Mouse (Mus musculus) C2C12 (cell line): Measurements from ENCODE around the gene Stx11. TPM values are rescaled to one million over a fixed set of nuclear protein-coding genes. Genes with fewer than 3 reads are reported as not detected.

Source experiments
- H3K27me3 ChIP-seq: one replicate; pipeline ENCODE4 v1.6.1; 2011; ENCODE audit not compliant: control insufficient read depth, insufficient read depth, insufficient read length
- H3K36me3 ChIP-seq: one replicate; pipeline ENCODE4 v1.6.1; 2011; ENCODE audit not compliant: control insufficient read depth, insufficient read depth
- H3K4me3 ChIP-seq: one replicate; pipeline ENCODE4 v1.5.1; 2011; ENCODE audit warnings: mild to moderate bottlenecking, control low read depth; ENCODE audit not compliant: poor library complexity, insufficient read depth, severe bottlenecking
- H3K79me2 ChIP-seq: one replicate; pipeline ENCODE4 v1.6.1; 2011; ENCODE audit not compliant: control insufficient read depth, insufficient read depth
- H3K79me3 ChIP-seq: one replicate; pipeline ENCODE4 v1.6.1; 2011; ENCODE audit warnings: low read depth, control low read depth
- H3ac ChIP-seq: one replicate; pipeline ENCODE3; 2011; ENCODE audit warnings: low read depth; ENCODE audit not compliant: control insufficient read depth, insufficient read length
- CEBPB ChIP-seq: IDR thresholded peaks from one replicate; pipeline ENCODE4 v1.6.1; 2011; ENCODE audit warnings: low read depth, mild to moderate bottlenecking, control low read depth, moderate library complexity
- CTCF ChIP-seq: IDR thresholded peaks from one replicate; pipeline ENCODE4 v1.5.1; 2011; ENCODE audit not compliant: control insufficient read depth, insufficient read depth, insufficient read length
- FOSL1 ChIP-seq: IDR thresholded peaks from one replicate; pipeline ENCODE4 v1.8.0; 2011; ENCODE audit warnings: mild to moderate bottlenecking, low read length; ENCODE audit not compliant: poor library complexity, insufficient read depth, severe bottlenecking
- MAX ChIP-seq: IDR thresholded peaks from one replicate; pipeline ENCODE4 v1.6.1; 2011; ENCODE audit warnings: mild to moderate bottlenecking, control low read depth
- MYOD1 ChIP-seq: IDR thresholded peaks from one replicate; pipeline ENCODE4 v1.6.1; 2011; ENCODE audit warnings: low read depth; ENCODE audit not compliant: control insufficient read depth, insufficient read length
- MYOG ChIP-seq: IDR thresholded peaks from one replicate; pipeline ENCODE4 v1.6.1; 2011; ENCODE audit not compliant: control insufficient read depth, insufficient read length; ENCODE audit errors: extremely low read depth
- USF1 ChIP-seq: IDR thresholded peaks from one replicate; pipeline ENCODE4 v1.6.1; 2011; ENCODE audit warnings: low read depth, mild to moderate bottlenecking, control low read depth, moderate library complexity
- polyA plus RNA-seq: library from polyadenylated mRNA; unstranded; fragments of >200 nt; fragmentation: generic; extraction: Trizol; gene quantifications from one replicate; pipeline ENCODE4 v1.2.1, GENCODE M21; 2012; ENCODE audit warnings: missing spikeins

Gene Stx11
- polyA plus RNA-seq, 1 experiment: 2.5 TPM

DNA sequence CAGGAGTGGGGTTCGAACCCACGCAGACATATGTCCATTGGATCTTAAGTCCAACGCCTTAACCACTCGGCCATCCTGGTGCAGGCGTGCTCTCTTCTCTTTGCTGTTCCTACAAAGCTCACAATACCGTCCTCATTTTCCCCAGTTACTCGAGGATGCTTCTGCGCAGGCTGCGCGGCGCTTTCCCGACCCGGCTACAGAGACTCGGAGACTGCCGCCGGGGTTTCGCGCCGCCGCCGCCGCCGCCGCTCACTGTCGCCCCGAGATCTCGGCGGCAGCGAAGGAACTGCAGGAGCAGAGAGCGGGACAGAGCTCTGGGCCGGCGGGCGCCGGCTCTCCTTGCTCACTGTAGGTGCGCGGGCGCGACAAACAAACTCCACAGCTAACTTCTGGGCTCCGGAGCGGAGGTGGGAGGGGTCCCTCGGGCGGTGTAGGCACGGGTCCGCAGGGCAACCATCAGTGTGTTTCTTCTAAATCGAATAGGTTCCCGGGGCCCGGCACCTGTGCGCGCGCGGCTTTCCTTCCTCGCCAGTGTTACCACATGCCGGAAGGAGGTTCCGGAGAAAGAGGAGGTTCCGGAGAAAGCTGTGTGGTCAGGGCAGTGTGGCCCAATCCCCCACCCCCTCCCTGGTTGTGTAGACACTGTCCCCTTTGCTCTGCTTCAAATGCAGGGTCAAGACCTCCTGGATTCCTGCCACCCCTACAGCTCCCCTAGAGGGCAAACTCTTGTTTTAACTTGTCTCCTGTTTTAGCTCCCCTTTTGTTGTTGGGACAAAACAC lies 41.3 kb downstream of the Stx11 start:
- Histone ChIP-seq H3K79me3 (no peaks in the 10 kb centered on the region), H3K36me3 (no peaks in the 10 kb centered on the region), H3K79me2 (no peaks in the 10 kb centered on the region), H3ac (peak overlapping the region; percentile 84), H3K4me3 (peak overlapping the region; percentile 53), H3K27me3 (no peaks in the 10 kb centered on the region)
- no peak for TF ChIP-seq CEBPB
- TF ChIP-seq MAX: peak; percentile 24

DNA sequence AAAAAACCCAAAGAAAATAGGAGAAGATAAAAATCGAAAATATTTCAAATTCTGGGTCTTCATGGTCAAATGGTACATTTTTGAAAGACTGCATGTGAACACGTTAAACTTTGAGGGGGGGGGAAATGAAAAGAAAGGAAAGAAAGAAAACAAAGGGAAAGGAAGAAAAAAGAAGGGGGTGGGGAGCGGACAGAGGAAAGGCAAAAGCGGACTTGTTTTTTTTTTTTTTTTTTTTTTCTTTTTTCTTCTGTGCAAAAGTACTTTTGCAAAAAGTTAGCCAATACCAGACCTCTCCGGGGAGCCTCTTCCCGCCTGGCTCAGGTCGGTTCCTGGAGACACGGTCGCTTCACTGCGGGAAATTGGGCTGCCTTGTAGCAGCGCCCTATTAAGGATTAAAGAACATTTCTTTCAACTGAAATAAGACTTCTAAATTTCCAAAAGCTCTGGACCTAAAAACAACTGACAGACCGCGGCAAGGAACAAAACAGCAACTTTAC lies 42.0 kb downstream of the Stx11 start:
- peak overlapping the region; percentile 53 for H3K4me3 ChIP-seq
- H3K36me3 ChIP-seq: no peaks in the 10 kb centered on the region
- H3K79me2 ChIP-seq: no peaks in the 10 kb centered on the region
- no peak overlapping the region for H3ac ChIP-seq
- H3K79me3 ChIP-seq: no peaks in the 10 kb centered on the region
- TF ChIP-seq CEBPB: no peak
- no peaks in the 10 kb centered on the region for H3K27me3 ChIP-seq

DNA sequence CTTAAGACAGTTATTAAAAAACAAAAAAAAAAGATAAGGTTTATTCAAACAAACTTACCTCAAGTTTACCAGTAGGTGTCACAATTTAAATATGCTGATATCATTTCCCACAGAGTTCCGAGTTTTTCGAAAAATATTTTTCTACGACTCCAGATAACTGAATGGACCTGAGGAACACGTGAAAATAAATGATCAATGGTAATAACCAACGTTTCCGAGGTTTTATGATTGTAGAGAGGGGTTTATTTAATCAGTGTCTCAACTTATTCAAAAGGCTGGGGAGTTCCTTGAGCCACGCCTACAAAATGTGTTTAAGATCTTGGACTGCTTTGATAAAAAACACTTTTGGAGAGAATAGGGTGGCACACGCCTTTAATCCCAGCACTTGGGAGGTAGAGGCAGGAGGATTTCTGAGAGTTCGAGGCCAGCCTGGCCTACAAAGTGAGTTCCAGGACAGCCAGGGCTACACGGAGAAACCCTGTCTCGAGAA lies 42.5 kb downstream of the Stx11 start:
- peak overlapping the region; percentile 53 for H3K4me3 ChIP-seq
- H3ac ChIP-seq: no peak overlapping the region
- no peaks in the 10 kb centered on the region for H3K36me3 ChIP-seq
- TF ChIP-seq FOSL1: no peak
- no peak for TF ChIP-seq MYOG
- TF ChIP-seq MYOD1: no peak
- TF ChIP-seq USF1: no peak
- TF ChIP-seq MAX: no peak
- TF ChIP-seq CEBPB: no peak
- TF ChIP-seq CTCF: no peak
- H3K79me2 ChIP-seq: no peaks in the 10 kb centered on the region
- no peaks in the 10 kb centered on the region for H3K27me3 ChIP-seq
- no peaks in the 10 kb centered on the region for H3K79me3 ChIP-seq

DNA sequence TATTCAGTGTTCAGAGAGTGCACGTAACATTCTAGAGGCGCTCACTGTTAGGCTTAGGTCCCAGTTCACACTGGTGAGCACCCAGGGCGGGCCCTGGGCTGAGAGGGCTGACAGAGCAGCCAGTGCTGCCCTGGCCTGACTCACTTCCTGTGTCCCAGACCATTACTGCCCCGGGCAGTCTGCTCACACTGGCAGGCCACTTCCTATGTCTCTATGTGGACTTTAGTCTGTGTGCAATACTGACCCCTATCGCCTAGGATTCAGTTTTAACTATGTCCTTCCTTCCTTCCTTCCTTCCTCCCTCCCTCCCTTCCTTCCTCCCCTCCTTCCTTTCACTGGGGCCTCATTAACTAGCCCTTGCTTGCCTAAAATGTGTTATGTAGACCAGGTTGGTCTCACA lies 44.8 kb downstream of the Stx11 start:
- no peak overlapping the region for H3K4me3 ChIP-seq
- H3K79me3 ChIP-seq: no peaks in the 10 kb centered on the region
- H3ac ChIP-seq: no peak overlapping the region
- H3K27me3 ChIP-seq: no peaks in the 10 kb centered on the region
- TF ChIP-seq MYOG: no peak
- TF ChIP-seq MAX: peak; percentile 55
- TF ChIP-seq CTCF: peak; percentile 57
- peak; percentile 56 for TF ChIP-seq FOSL1
- H3K79me2 ChIP-seq: no peaks in the 10 kb centered on the region
- H3K36me3 ChIP-seq: no peaks in the 10 kb centered on the region

DNA sequence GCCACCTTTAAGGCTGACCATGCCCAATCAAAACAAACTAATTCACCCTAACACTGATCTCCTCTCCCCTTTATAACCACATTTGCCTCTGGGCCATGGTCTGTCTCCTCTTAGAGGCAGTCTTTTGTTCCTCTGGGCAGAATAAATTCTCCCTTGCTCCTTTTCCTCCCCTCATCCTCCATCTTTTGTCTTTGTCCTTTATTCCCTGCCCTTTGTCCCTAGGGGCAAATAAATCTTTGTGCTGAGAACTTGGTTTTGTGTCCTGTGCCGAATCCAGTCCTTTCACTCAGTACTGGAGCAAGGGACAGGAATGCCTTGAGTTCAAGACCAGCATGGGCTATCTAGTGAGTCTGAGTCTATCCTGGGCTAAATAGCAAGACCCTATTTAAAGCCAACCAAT lies 46.5 kb downstream of the Stx11 start:
- no peak overlapping the region for H3K4me3 ChIP-seq
- H3K79me3 ChIP-seq: no peaks in the 10 kb centered on the region
- no peaks in the 10 kb centered on the region for H3K27me3 ChIP-seq
- no peaks in the 10 kb centered on the region for H3K79me2 ChIP-seq
- TF ChIP-seq FOSL1: no peak
- no peak for TF ChIP-seq CEBPB
- TF ChIP-seq MYOG: no peak
- TF ChIP-seq USF1: no peak
- TF ChIP-seq CTCF: no peak
- no peak for TF ChIP-seq MYOD1
- TF ChIP-seq MAX: no peak
- no peaks in the 10 kb centered on the region for H3K36me3 ChIP-seq
- H3ac ChIP-seq: no peak overlapping the region

GRCm38 (mm10) chr10:12916376-12916775 lies 47.7 kb downstream of the Stx11 start:
- H3ac ChIP-seq: no peak overlapping the region
- H3K79me2 ChIP-seq: no peaks in the 10 kb centered on the region
- H3K36me3 ChIP-seq: no peaks in the 10 kb centered on the region
- H3K79me3 ChIP-seq: no peaks in the 10 kb centered on the region
- no peak overlapping the region for H3K4me3 ChIP-seq
- no peak for TF ChIP-seq MAX
- no peak for TF ChIP-seq FOSL1
- no peak for TF ChIP-seq MYOD1
- no peak for TF ChIP-seq MYOG
- TF ChIP-seq CEBPB: no peak
- TF ChIP-seq USF1: no peak
- no peak for TF ChIP-seq CTCF
- no peaks in the 10 kb centered on the region for H3K27me3 ChIP-seq
